In the genomic region with DNA sequence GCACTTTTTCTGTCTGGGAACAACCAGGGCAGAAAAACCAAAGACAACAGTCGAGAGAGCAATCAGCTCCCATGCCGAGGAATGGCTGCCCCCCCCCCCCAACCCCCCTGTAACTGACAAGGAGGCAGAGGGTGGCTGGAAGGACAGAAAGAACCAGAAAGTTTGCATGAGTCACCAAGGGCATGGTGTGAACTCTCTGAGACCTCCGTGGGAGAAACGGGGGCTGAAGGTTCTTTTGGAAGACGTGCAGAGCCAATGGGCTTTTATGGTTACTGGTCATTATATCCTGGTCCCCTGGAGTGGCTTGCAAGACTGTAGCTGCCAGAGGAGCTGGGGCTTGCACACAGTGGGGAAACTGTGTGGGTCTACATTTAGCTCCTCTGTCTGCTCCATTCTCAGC, we compare ENCODE assay signal across 15 mouse cellular contexts. TPM values are rescaled to one million over a fixed set of nuclear protein-coding genes. Genes with fewer than 3 reads are reported as not detected.
A peak's percentile ranks its signal among the peaks of the same experiment; 100 is the strongest.
DNase-seq lines count a peak whose midpoint lies in the region; ATAC-seq and TF ChIP-seq lines count a peak whose summit lies in the region.
"Had no signal": no experiment of that assay in that cellular context is flagged by ENCODE, and none has a peak within 500 bp of the region (broad histone marks: within the 10 kb centered on the region; RNA-seq: fewer than 3 reads in every experiment).

No protein-coding gene starts in this region.

- 86% methylated on average over 5 of the region's 5 CpGs for WGBS in forebrain, embryonic 10.5 days
- WGBS in forebrain, embryonic 14.5 days: 89% methylated on average over 5 of the region's 5 CpGs
- 84% methylated on average over 5 of the region's 5 CpGs for WGBS in hindbrain, embryonic 10.5 days
- 86% methylated on average over 5 of the region's 5 CpGs for WGBS in hindbrain, embryonic 11.5 days
- 95% methylated on average over 5 of the region's 5 CpGs for WGBS in midbrain, embryonic 10.5 days
- 87% methylated on average over 5 of the region's 5 CpGs for WGBS in midbrain, embryonic 13.5 days
- 64% methylated on average over 5 of the region's 5 CpGs for WGBS in small intestine, adult 2 months
- WGBS in cerebellum, adult 2 months: 77% methylated on average over 5 of the region's 5 CpGs

- H3K4me3 ChIP-seq in forebrain, embryonic 10.5 days: no peak overlapping the region
- no peak overlapping the region for H3K4me3 ChIP-seq in forebrain, embryonic 14.5 days (ENCODE audit: low read depth, low read length)
- no peak overlapping the region for H3K4me3 ChIP-seq in hindbrain, embryonic 10.5 days
- no peak overlapping the region for H3K4me3 ChIP-seq in hindbrain, embryonic 11.5 days (ENCODE audit: low read depth, low read length)
- H3K4me3 ChIP-seq in midbrain, embryonic 10.5 days: no peak overlapping the region
- no peak overlapping the region for H3K4me3 ChIP-seq in midbrain, embryonic 13.5 days (replicated peaks)
- no peak overlapping the region for H3K4me3 ChIP-seq in small intestine, adult 2 months (ENCODE audit: low read depth, low read length)
- H3K4me3 ChIP-seq in cerebellum, adult 2 months (replicated peaks; ENCODE audit: insufficient read depth, low read depth, low read length): no peak overlapping the region

- ATAC-seq in forebrain, embryonic 14.5 days: no peak
- ATAC-seq in hindbrain, embryonic 11.5 days (ENCODE audit: low FRiP score): no peak
- no peak for ATAC-seq in midbrain, embryonic 13.5 days
- ATAC-seq: forebrain, embryonic 16.5 days had no signal

- H3K27ac ChIP-seq in forebrain, embryonic 10.5 days: peak overlapping the region; percentile 67
- H3K27ac ChIP-seq in forebrain, embryonic 14.5 days (ENCODE audit: low read depth, low read length): no peak overlapping the region
- peak overlapping the region; percentile 59; the same call in 1 of the 2 replicates for H3K27ac ChIP-seq in hindbrain, embryonic 10.5 days
- H3K27ac ChIP-seq in hindbrain, embryonic 11.5 days (ENCODE audit: low read depth, low read length): no peak overlapping the region
- H3K27ac ChIP-seq in midbrain, embryonic 10.5 days (replicated peaks): peak overlapping the region; percentile 29
- H3K27ac ChIP-seq in midbrain, embryonic 13.5 days: no peak overlapping the region
- H3K27ac ChIP-seq in small intestine, adult 2 months (ENCODE audit: insufficient read depth, low read depth, low read length): 0 out of 2 replicates have a peak overlapping the region, but pooled peaks have one; percentile 23
- H3K27ac ChIP-seq in cerebellum, adult 2 months (ENCODE audit: insufficient read depth, low read length): no peak overlapping the region
- H3K27ac ChIP-seq: liver, embryonic 14.5 days; macrophage had no signal

- TF ChIP-seq CTCF in small intestine, adult 2 months (IDR thresholded peaks at IDR 0.05; ENCODE audit: extremely low read depth, insufficient read length, insufficient replicate concordance, low read depth, low read length): no peak
- TF ChIP-seq CTCF in cerebellum, adult 2 months (IDR thresholded peaks at IDR 0.05; ENCODE audit: borderline replicate concordance, insufficient read depth, low read depth, low read length): no peak

- TF ChIP-seq POLR2A in small intestine, adult 2 months (IDR thresholded peaks at IDR 0.05; ENCODE audit: low read depth, low read length): no peak
- no peak for TF ChIP-seq POLR2A in cerebellum, adult 2 months (IDR thresholded peaks at IDR 0.05; ENCODE audit: borderline replicate concordance, insufficient read depth, low read length)

- DNase-seq in forebrain, embryonic 10.5 days (ENCODE audit: extremely low spot score, low spot score): no peak
- no peak for DNase-seq in forebrain, embryonic 14.5 days (ENCODE audit: low spot score)
- DNase-seq in hindbrain, embryonic 10.5 days (ENCODE audit: low spot score): no peak
- no peak for DNase-seq in hindbrain, embryonic 11.5 days (ENCODE audit: low spot score)
- DNase-seq in midbrain, embryonic 10.5 days (ENCODE audit: low spot score): no peak
- DNase-seq in cerebellum, adult 2 months: no peak
- DNase-seq: cerebellum, adult 8-10 months; layer of hippocampus, adult 9-11 months; midbrain, embryonic 14.5 days had no signal

- H3K4me1 ChIP-seq in forebrain, embryonic 10.5 days: peaks cover 23% of the 10 kb centered on the region
- H3K4me1 ChIP-seq in forebrain, embryonic 14.5 days (ENCODE audit: control insufficient read depth, insufficient read depth, low read length): no peaks in the 10 kb centered on the region
- peaks cover 26% of the 10 kb centered on the region for H3K4me1 ChIP-seq in hindbrain, embryonic 10.5 days (replicated peaks)
- H3K4me1 ChIP-seq in hindbrain, embryonic 11.5 days (replicated peaks; ENCODE audit: control insufficient read depth, insufficient read depth, low read length): no peaks in the 10 kb centered on the region
- peaks cover 19% of the 10 kb centered on the region for H3K4me1 ChIP-seq in midbrain, embryonic 10.5 days
- no peaks in the 10 kb centered on the region for H3K4me1 ChIP-seq in midbrain, embryonic 13.5 days (replicated peaks)
- no peaks in the 10 kb centered on the region for H3K4me1 ChIP-seq in small intestine, adult 2 months (ENCODE audit: control insufficient read depth, insufficient read depth, insufficient read length, low read length)
- H3K4me1 ChIP-seq in cerebellum, adult 2 months (ENCODE audit: control insufficient read depth, insufficient read depth, low read length): no peaks in the 10 kb centered on the region

- H3K36me3 ChIP-seq in forebrain, embryonic 10.5 days (replicated peaks): no peaks in the 10 kb centered on the region
- H3K36me3 ChIP-seq in forebrain, embryonic 14.5 days (ENCODE audit: control insufficient read depth, insufficient read depth, low read length): no peaks in the 10 kb centered on the region
- no peaks in the 10 kb centered on the region for H3K36me3 ChIP-seq in hindbrain, embryonic 10.5 days
- H3K36me3 ChIP-seq in hindbrain, embryonic 11.5 days (ENCODE audit: control insufficient read depth, insufficient read depth, low read length): no peaks in the 10 kb centered on the region
- no peaks in the 10 kb centered on the region for H3K36me3 ChIP-seq in midbrain, embryonic 10.5 days
- no peaks in the 10 kb centered on the region for H3K36me3 ChIP-seq in midbrain, embryonic 13.5 days
- no peaks in the 10 kb centered on the region for H3K36me3 ChIP-seq in small intestine, adult 2 months (ENCODE audit: control insufficient read depth, insufficient read depth, low read length)

- peaks cover 13% of the 10 kb centered on the region for H3K9me3 ChIP-seq in forebrain, embryonic 10.5 days
- no peaks in the 10 kb centered on the region for H3K9me3 ChIP-seq in forebrain, embryonic 14.5 days (replicated peaks; ENCODE audit: control insufficient read depth, low read length)
- peaks cover 11% of the 10 kb centered on the region for H3K9me3 ChIP-seq in hindbrain, embryonic 10.5 days
- H3K9me3 ChIP-seq in hindbrain, embryonic 11.5 days (ENCODE audit: control insufficient read depth, low read length): 0 out of 2 replicates have a peak, but pooled peaks cover 2% of the 10 kb centered on the region
- peaks cover 17% of the 10 kb centered on the region; the same call in 1 of the 2 replicates for H3K9me3 ChIP-seq in midbrain, embryonic 10.5 days (replicated peaks)
- H3K9me3 ChIP-seq in midbrain, embryonic 13.5 days: no peaks in the 10 kb centered on the region

- H3K27me3 ChIP-seq in forebrain, embryonic 10.5 days (ENCODE audit: poor library complexity, severe bottlenecking): no peaks in the 10 kb centered on the region
- no peaks in the 10 kb centered on the region for H3K27me3 ChIP-seq in forebrain, embryonic 14.5 days (replicated peaks; ENCODE audit: control insufficient read depth, insufficient read depth, low read length)
- no peaks in the 10 kb centered on the region for H3K27me3 ChIP-seq in hindbrain, embryonic 10.5 days (ENCODE audit: insufficient read depth, poor library complexity, severe bottlenecking)
- H3K27me3 ChIP-seq in hindbrain, embryonic 11.5 days (ENCODE audit: control insufficient read depth, insufficient read depth, low read length): no peaks in the 10 kb centered on the region
- no peaks in the 10 kb centered on the region for H3K27me3 ChIP-seq in midbrain, embryonic 10.5 days (ENCODE audit: low read depth, poor library complexity, severe bottlenecking)
- H3K27me3 ChIP-seq in midbrain, embryonic 13.5 days: no peaks in the 10 kb centered on the region
- H3K27me3 ChIP-seq in small intestine, adult 2 months (ENCODE audit: control insufficient read depth, insufficient read depth, low read length): no peaks in the 10 kb centered on the region
- no peaks in the 10 kb centered on the region for H3K27me3 ChIP-seq in cerebellum, adult 2 months (ENCODE audit: control insufficient read depth, insufficient read depth, low read length)

- H3K4me2 ChIP-seq in forebrain, embryonic 14.5 days (ENCODE audit: low read length): no peak overlapping the region
- H3K4me2 ChIP-seq in hindbrain, embryonic 11.5 days (replicated peaks; ENCODE audit: low read depth, low read length): no peak overlapping the region
- no peak overlapping the region for H3K4me2 ChIP-seq in midbrain, embryonic 13.5 days (replicated peaks)

- H3K9ac ChIP-seq in forebrain, embryonic 14.5 days (ENCODE audit: low read length): no peak overlapping the region
- H3K9ac ChIP-seq in hindbrain, embryonic 11.5 days (ENCODE audit: low read depth, low read length): no peak overlapping the region
- H3K9ac ChIP-seq in midbrain, embryonic 13.5 days (replicated peaks): no peak overlapping the region
- H3K9ac ChIP-seq: liver, embryonic 14.5 days had no signal

RNA-seq across cellular contexts. Expression of gene Medag, which starts 22.6 kb away (rescaled TPM):
- 0.47 and 0.60 TPM in 2 replicates for polyA plus RNA-seq in forebrain, embryonic 10.5 days (2016; fragmentation: Nextera tagmentation; extraction: Ambion mirVana)
- 1.3 and 1.6 TPM in 2 replicates for polyA plus RNA-seq in forebrain, embryonic 14.5 days (2014; fragmentation: Nextera tagmentation; extraction: Ambion mirVana)
- 0.37 and 0.61 TPM in 2 replicates for polyA plus RNA-seq in hindbrain, embryonic 10.5 days (2016; fragmentation: Nextera tagmentation; extraction: Ambion mirVana)
- 0.25 and 0.80 TPM in 2 replicates for polyA plus RNA-seq in hindbrain, embryonic 11.5 days (2014; fragmentation: Nextera tagmentation; extraction: Ambion mirVana)
- 0.32 and 0.57 TPM in 2 replicates for polyA plus RNA-seq in midbrain, embryonic 10.5 days (2016; fragmentation: Nextera tagmentation; extraction: Ambion mirVana)
- 1.9 and 2.3 TPM in 2 replicates for polyA plus RNA-seq in midbrain, embryonic 13.5 days (2015; fragmentation: Nextera tagmentation; extraction: Ambion mirVana)
- 0.76 and 2.5 TPM in 2 replicates for polyA plus RNA-seq in small intestine, adult 2 months (2012; rRNA removed)
- 14.2 and 14.7 TPM in 2 replicates for polyA plus RNA-seq in cerebellum, adult 2 months (2012; rRNA removed)
- polyA plus RNA-seq: macrophage had no signal

RNA-seq across cellular contexts. Expression of gene Tex26, which starts 50.5 kb away (rescaled TPM):
- polyA plus RNA-seq in forebrain, embryonic 10.5 days (2016; fragmentation: Nextera tagmentation; extraction: Ambion mirVana): 1.5 and 2.2 TPM in 2 replicates
- polyA plus RNA-seq in forebrain, embryonic 14.5 days (2014; fragmentation: Nextera tagmentation; extraction: Ambion mirVana): 1.3 and 1.6 TPM in 2 replicates
- 1.1 and 2.9 TPM in 2 replicates for polyA plus RNA-seq in hindbrain, embryonic 10.5 days (2016; fragmentation: Nextera tagmentation; extraction: Ambion mirVana)
- 0.85 and 1.4 TPM in 2 replicates for polyA plus RNA-seq in hindbrain, embryonic 11.5 days (2014; fragmentation: Nextera tagmentation; extraction: Ambion mirVana)
- 1.0 and 1.3 TPM in 2 replicates for polyA plus RNA-seq in midbrain, embryonic 10.5 days (2016; fragmentation: Nextera tagmentation; extraction: Ambion mirVana)
- polyA plus RNA-seq in midbrain, embryonic 13.5 days (2015; fragmentation: Nextera tagmentation; extraction: Ambion mirVana): 2.3 and 2.5 TPM in 2 replicates
- not detected in 2 replicates for polyA plus RNA-seq in small intestine, adult 2 months (2012; rRNA removed)
- 0.30 and 0.34 TPM in 2 replicates for polyA plus RNA-seq in cerebellum, adult 2 months (2012; rRNA removed)
- polyA plus RNA-seq: macrophage; spleen, adult 2 months had no signal

Comparison
In these comparisons a context has a peak if more than half of its experiments do, and no peak if none do; other contexts are left out.
1. H3K27ac ChIP-seq: peak in forebrain, embryonic 10.5 days (single experiment), hindbrain, embryonic 10.5 days (single experiment), midbrain, embryonic 10.5 days (single experiment) and small intestine, adult 2 months (single experiment); none in forebrain, embryonic 14.5 days (single experiment), hindbrain, embryonic 11.5 days (single experiment), midbrain, embryonic 13.5 days (single experiment) and cerebellum, adult 2 months (single experiment).